Mouse (Mus musculus) heart, postnatal 0 days (tissue): ENCODE results near the gene Fam84b.

Experiments
- CTCF ChIP-seq: IDR thresholded peaks from 2 replicates; pipeline ENCODE4 v1.5.1; 2016; ENCODE audit warnings: antibody characterized with exemption, control low read depth, low read depth
- EP300 ChIP-seq: IDR thresholded peaks from 2 replicates; pipeline ENCODE4 v1.6.1; 2016; ENCODE audit warnings: antibody characterized with exemption, low read depth

GRCm38 (mm10) chr15:60840296-60840670 is 13.3 kb downstream of the Fam84b start:
- no peak for TF ChIP-seq EP300
- TF ChIP-seq CTCF = no peak
